14 mouse cellular contexts compared by ENCODE assay signal in genomic region chr4:100634388-100634787, GRCm38 (mm10).
"Had no signal": no experiment of that assay in that cellular context is flagged by ENCODE, and none has a peak within 500 bp of the region (broad histone marks: within the 10 kb centered on the region; RNA-seq: fewer than 3 reads in every experiment).

No protein-coding gene starts in this region.

- H3K36me3 ChIP-seq: kidney, embryonic 15.5 days; limb, embryonic 10.5 days; limb, embryonic 13.5 days; liver, embryonic 12.5 days; liver, embryonic 15.5 days had no signal

- ATAC-seq: liver, embryonic 12.5 days had no signal

- DNase-seq: kidney, adult 2 months; kidney, postnatal 14 days; layer of hippocampus, adult 9-11 months; liver; lung, adult 18-20 months; midbrain, embryonic 14.5 days; thymus, adult 18-20 months; thymus, postnatal 36 days had no signal

- H3K4me1 ChIP-seq: kidney, embryonic 15.5 days; limb, embryonic 10.5 days; limb, embryonic 13.5 days; liver, embryonic 12.5 days; liver, embryonic 15.5 days had no signal

- H3K9me3 ChIP-seq: limb, embryonic 10.5 days; liver, embryonic 15.5 days had no signal

- H3K9ac ChIP-seq: kidney, embryonic 15.5 days; limb, embryonic 13.5 days; liver, embryonic 12.5 days; liver, embryonic 15.5 days had no signal

- H3K27me3 ChIP-seq: kidney, embryonic 15.5 days; limb, embryonic 13.5 days; liver, embryonic 12.5 days; liver, embryonic 15.5 days had no signal

- H3K27ac ChIP-seq: kidney, embryonic 15.5 days; limb, embryonic 10.5 days; limb, embryonic 13.5 days; liver, embryonic 12.5 days; liver, embryonic 15.5 days; macrophage had no signal

- H3K4me2 ChIP-seq: kidney, embryonic 15.5 days; limb, embryonic 13.5 days; liver, embryonic 12.5 days; liver, embryonic 15.5 days had no signal

- H3K4me3 ChIP-seq: kidney, embryonic 15.5 days; limb, embryonic 10.5 days; limb, embryonic 13.5 days; liver, embryonic 12.5 days; liver, embryonic 15.5 days had no signal
